Mouse (Mus musculus) MN1 (cell line): ENCODE measurements around the gene Fam98b.

Source experiments
- DNase-seq: peaks from one replicate; pipeline ENCODE4 v3.0.0-alpha.2; 2016; ENCODE audit warnings: low spot score

Fam98b gene

DNA sequence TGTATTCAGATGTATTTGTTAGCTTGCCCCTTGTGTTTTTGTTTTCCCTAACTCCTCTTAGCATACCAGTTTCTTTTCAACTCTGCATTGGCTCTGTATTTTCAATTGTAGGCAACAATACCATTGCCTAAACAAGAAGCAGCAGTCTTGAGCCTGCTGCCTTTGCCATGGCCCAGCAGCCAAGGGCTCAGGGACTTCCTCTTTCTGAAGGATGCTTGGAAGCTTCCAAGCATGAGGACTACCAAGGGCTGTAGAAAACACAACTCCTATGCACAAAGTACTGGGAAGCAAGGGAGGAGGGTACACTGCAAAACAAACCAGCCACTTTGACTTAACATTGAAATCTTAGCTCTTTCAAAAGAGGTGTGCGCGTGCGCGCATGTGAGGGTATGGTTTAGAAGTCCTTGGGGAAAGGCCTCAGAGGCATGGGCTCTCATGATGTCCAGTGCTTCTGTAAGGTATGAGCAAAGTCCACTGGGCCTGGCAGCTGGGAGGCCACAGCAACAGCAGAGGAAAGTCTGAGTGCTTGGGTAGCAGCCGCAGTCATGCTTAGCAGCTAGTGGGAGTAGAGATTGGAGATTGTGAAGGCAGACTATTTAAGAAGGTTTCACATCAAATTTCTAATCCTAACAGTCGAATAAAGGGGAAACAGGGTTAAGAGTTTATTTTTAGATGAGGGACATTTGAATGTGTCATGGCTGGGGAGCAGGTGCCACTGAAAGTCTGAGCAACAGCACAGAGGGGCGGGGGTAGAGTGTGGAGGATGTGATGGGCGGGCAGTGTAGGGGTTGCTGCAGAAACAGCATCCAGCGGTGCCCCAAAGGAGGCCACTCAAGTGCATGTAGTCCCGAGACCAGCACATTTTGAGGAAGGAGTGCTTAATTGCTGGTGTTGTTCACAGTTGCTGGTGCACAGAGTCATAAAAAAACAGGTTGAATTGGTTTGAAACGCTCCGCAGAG is 54.1 kb downstream of the Fam98b start:
- no peak for DNase-seq

DNA sequence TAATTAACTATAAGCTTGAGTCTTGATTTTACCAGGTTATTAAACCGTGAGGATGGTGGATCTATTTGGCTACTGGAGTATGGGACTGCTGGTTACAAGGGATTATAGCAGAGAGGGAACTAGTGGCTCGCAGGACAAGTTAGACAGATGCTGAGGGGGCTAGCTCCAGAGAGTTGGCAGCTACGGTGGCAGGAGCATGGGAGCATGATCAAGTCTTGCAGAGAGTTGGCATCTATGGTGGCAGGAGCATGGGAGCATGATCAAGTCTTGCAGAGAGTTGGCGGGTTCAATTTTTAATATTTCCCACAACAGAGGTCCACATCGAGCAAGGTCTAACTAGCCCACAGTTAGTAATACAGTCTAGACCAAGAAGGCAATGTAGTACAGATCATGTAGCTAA is 55.4 kb downstream of the Fam98b start:
- DNase-seq, result no peak

DNA sequence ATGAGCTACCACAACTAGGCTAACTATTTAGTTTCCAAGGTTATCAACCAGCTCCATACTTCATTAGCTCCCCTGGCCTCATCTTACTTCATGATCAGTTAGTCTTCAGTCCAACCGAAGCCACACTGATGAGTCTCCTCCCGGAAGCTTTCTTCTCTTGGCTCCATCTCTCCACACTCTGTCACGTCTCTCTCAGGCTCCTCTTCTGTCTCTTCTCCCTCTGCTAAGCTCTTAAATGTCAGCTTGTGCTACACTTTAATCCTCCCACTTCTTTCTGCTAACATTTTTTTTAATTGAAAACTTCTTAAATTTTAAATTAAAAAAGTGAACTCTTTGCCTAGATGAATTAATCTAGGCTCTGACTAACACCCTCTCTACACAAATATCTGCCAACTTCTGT is 58.4 kb downstream of the Fam98b start:
- DNase-seq, result no peak

DNA sequence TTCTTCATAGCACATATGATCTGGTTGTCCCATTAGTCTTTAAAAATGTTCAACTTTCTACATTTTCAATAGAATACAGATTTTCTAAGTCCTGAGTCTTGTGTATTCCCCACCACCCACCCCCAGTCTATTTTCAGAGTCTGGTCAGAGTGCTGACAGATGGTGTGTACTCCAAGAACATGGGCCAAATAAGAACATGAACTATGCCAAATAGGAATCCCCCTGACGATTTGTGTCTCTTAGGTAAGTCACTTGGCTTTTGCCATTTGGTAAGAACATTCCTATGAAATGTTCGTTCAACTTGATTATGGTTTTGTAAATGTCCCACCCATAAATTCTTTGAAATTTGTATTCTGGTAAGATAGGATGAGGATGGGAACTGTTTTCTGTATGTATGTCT is 59.5 kb downstream of the Fam98b start:
- no peak for DNase-seq

DNA sequence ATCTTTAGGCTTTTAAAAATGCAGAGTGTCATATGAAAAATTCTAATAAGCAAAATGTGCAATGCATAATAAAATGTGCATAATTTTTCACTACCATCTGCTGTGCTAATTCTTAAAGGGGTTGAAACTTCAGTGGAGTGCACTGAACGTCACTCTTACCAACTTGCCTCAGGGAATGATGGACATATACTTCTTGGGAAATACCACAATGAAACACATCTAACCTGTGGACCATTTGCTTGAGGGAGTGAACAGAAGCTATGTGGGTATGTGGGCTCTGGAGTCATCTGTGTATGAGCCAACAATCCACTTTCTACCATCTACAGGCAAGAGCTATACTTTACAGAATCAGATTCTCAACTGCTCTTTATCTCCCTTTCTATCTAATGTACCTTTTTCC is 61.8 kb downstream of the Fam98b start:
- no peak for DNase-seq

DNA sequence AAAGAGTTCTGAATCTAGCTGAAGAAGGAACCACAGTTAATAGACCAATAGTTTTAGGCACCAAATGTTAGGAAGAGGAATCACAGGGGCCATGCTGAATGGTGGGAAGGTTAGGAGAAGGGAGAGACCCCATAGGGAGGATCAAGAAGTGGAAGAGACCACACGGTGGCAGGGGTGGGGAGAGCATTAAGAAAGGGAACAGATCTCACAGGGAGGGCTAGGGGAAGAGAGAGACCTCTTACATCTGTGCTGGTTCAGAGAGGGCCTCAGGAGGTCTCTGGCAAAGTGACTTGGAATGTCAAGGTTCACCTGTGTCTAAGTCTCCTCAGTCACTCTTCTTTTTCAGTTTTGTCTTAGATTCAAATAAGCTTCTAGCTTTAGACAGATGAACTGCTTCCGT is 62.5 kb downstream of the Fam98b start:
- no peak for DNase-seq

DNA sequence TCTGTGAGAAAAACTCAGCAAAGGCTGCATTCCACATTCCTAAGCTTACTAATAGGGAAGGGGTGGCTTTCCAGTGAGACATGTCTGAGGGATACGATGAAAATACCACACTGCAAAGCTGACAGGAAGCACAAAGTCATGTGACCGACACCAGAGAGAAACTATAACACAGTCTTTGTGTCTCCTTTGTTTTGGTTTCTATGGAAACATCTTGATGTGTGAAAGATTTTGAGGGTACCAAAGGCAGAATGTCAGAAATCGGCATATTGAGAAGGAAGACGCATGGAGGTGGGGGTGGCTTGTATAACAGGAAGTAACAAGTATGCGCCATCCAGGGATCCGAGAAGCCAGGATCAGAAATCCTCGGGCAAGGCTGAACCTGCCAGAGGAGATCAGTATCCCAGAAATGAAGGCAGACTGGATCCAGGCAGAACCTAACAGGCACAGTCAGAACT is 62.9 kb downstream of the Fam98b start:
- DNase-seq, result no peak

DNA sequence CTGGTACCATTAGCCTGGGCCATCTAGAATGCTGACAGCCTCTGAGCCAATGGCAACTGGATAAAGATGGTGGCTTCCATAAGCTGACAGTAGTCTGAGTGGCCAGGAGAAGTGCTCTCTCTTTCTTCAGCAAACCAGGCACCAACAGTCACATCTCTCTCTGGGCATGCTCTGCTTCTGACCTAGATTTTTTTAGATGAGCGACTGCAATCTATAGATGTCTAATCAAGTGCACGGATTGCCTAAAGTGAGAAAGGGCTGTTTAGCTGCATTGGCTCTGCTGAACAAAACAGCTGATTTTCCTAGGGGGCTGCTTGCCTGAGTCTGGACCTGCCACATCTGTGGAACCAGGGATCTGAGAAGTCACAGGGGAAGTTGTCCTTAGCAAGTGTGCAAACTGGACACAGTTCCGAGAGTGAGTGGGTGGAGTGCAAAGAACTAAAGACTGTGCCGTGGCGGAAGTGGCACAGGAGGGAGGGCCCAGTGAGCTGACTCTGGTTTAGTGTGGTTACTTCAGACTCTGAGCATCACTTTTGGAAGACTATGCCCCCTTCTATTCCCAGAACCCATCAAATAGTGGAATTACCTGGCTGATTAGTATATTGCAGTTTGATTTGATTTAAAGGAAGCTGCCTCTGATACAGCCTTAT is 64.2 kb downstream of the Fam98b start:
- DNase-seq, result no peak

DNA sequence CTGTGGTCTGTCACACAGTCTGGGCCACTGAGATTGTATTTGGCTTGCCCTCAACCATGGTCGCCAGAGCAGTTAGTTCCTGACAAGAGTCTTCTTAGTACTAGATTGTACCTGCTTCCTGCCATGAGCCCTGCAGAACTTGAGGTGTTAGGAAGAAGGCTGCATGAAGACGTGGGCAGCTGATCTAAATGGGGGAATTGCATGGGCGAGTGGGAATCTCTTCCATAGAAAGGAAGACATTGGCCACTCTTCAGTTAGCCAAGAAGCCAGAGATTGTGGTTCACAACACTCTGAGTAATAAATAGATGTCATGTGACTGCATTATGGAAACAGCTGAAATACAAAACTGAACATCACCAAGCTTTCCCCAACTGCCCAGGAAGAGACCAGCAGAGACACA is 69.5 kb downstream of the Fam98b start:
- no peak for DNase-seq
